Mouse (Mus musculus): ENCODE data around the gene Iars. TPM values are rescaled to one million over a fixed set of nuclear protein-coding genes. Genes with fewer than 3 reads are reported as not detected.

Gene Iars
- 10 to 100 TPM; 66.9 to 71.7 TPM for total RNA-seq (2021)
- long read RNA-seq, experiment 1, full-length matches to known transcripts: 33 of 47 reads
- long read RNA-seq, experiment 1, partial matches to known transcripts: 6 of 47 reads
- long read RNA-seq, experiment 1, other reads (novel, unspliced or antisense): 8 of 47 reads
- long read RNA-seq, experiment 2, full-length matches to known transcripts: 23 of 38 reads
- long read RNA-seq, experiment 2, partial matches to known transcripts: 7 of 38 reads
- long read RNA-seq, experiment 2, other reads (novel, unspliced or antisense): 8 of 38 reads

- no peak for TF ChIP-seq CTCF (IDR thresholded peaks at IDR 0.05)
Observed at GRCm38 (mm10) chr13:49681351-49682232, at the start of gene Iars. TSS of gene Iars (plus strand) at chr13:49682100.

DNA sequence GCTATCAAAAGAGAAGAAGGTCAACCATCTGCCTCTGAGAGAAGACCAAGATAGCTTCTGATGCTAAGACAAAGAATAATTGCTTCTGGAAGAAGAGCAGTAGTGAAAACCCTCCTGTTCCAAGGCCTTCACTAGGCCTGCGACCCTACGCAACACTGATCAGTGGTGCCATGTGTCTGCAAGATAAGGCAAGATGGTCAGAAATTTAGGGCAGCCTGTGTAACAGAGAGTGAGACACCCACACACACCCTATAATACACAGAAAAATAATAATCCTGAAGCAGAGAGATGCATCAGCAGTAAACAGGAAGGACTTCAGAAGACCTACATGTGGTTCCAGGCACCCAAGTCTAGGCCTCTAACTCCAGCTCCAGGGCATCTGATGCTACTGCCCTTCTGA is 41.9 kb upstream of the Iars start:
- no peak for DNase-seq (ENCODE audit: extremely low spot score in 1 of 2, low spot score in 2 of 2)
- no peak overlapping the region for H3K27ac ChIP-seq
- H3K4me3 ChIP-seq: no peak overlapping the region
- intact Hi-C loops (cut with DNase I): no loop called here
- no peak for TF ChIP-seq CTCF (IDR thresholded peaks at IDR 0.05)

More at GRCm38 (mm10) chr13:49681351-49682232, at the start of gene Iars:
- Histone ChIP-seq H3K4me3 (peak within 1 kb of the TSS; percentile 82), H3K27ac (peak within 1 kb of the TSS; percentile 81)
- DNase-seq (ENCODE audit: extremely low spot score in 1 of 2, low spot score in 2 of 2): peak; percentile 99 to 100
- intact Hi-C loops (cut with DNase I): no loop called here

GRCm38 (mm10) chr13:49642650-49643049 is 39.2 kb upstream of the Iars start:
- DNase-seq (ENCODE audit: extremely low spot score in 1 of 2, low spot score in 2 of 2): no peak
- H3K27ac ChIP-seq: no peak overlapping the region
- no peak overlapping the region for H3K4me3 ChIP-seq
- TF ChIP-seq CTCF (IDR thresholded peaks at IDR 0.05): no peak
- intact Hi-C loops (cut with DNase I): no loop called here

- no peak overlapping the region for H3K27ac ChIP-seq
- TF ChIP-seq CTCF (IDR thresholded peaks at IDR 0.05): no peak
- intact Hi-C loops (cut with DNase I): no loop called here
- DNase-seq (ENCODE audit: extremely low spot score in 1 of 2, low spot score in 2 of 2): no peak
- H3K4me3 ChIP-seq: no peak overlapping the region
Observed at GRCm38 (mm10) chr13:49643669-49644362, 38.1 kb upstream of the Iars start.

GRCm38 (mm10) chr13:49644731-49645529 is 37.0 kb upstream of the Iars start:
- H3K27ac ChIP-seq: no peak overlapping the region
- DNase-seq (ENCODE audit: extremely low spot score in 1 of 2, low spot score in 2 of 2): peak; percentile 11 to 23
- peak; percentile 76 for TF ChIP-seq CTCF (IDR thresholded peaks at IDR 0.05)
- H3K4me3 ChIP-seq: no peak overlapping the region
- intact Hi-C loops (cut with DNase I): loop anchor here (1.0 to 5.0 kb wide), 2 partner anchors 196 to 323 kb away; partner anchors contain the start of gene Fgd3

GRCm38 (mm10) chr13:49646019-49646418 is 35.9 kb upstream of the Iars start:
- Histone ChIP-seq H3K27ac (no peak overlapping the region), H3K4me3 (no peak overlapping the region)
- intact Hi-C loops (cut with DNase I): loop anchor here (5.0 kb wide), 1 partner anchor 324 kb away; the partner anchor contains the start of gene Fgd3
- no peak for DNase-seq (ENCODE audit: extremely low spot score in 1 of 2, low spot score in 2 of 2)
- TF ChIP-seq CTCF (IDR thresholded peaks at IDR 0.05): no peak

- no peak for DNase-seq (ENCODE audit: extremely low spot score in 1 of 2, low spot score in 2 of 2)
- intact Hi-C loops (cut with DNase I): loop anchor here (5.0 kb wide), 1 partner anchor 309 kb away; the partner anchor contains the start of gene Bicd2
- Histone ChIP-seq H3K4me3 (no peak overlapping the region), H3K27ac (no peak overlapping the region)
- TF ChIP-seq CTCF (IDR thresholded peaks at IDR 0.05): no peak
Observed at GRCm38 (mm10) chr13:49651136-49651535, 30.8 kb upstream of the Iars start.

- intact Hi-C loops (cut with DNase I): loop anchor here (5.0 kb wide), 1 partner anchor 310 kb away; the partner anchor contains the start of gene Bicd2
- no peak overlapping the region for H3K27ac ChIP-seq
- H3K4me3 ChIP-seq: peak overlapping the region; percentile 89
- no peak for DNase-seq (ENCODE audit: extremely low spot score in 1 of 2, low spot score in 2 of 2)
- no peak for TF ChIP-seq CTCF (IDR thresholded peaks at IDR 0.05)
Observed at GRCm38 (mm10) chr13:49651781-49652351, 30.0 kb upstream of the Iars start.

- peak; percentile 100 for DNase-seq (ENCODE audit: extremely low spot score in 1 of 2, low spot score in 2 of 2)
- Histone ChIP-seq H3K27ac (peak within 1 kb of the TSS; percentile 71), H3K4me3 (peak within 1 kb of the TSS; percentile 89)
- peak; percentile 1 for TF ChIP-seq CTCF (IDR thresholded peaks at IDR 0.05)
- intact Hi-C loops (cut with DNase I): loop anchor here (5.0 kb wide), 1 partner anchor 310 kb away; the partner anchor contains the start of gene Bicd2
Observed at GRCm38 (mm10) chr13:49652481-49653179, 29.3 kb upstream of the Iars start, which contains the start of the genes Cenpp and Nol8. TSS of gene Cenpp (minus strand) at chr13:49652785. TSS of gene Nol8 (plus strand) at chr13:49653078.

- TF ChIP-seq CTCF (IDR thresholded peaks at IDR 0.05): no peak
- intact Hi-C loops (cut with DNase I): loop anchor here (5.0 kb wide), 1 partner anchor 311 kb away; the partner anchor contains the start of gene Bicd2
- DNase-seq (ENCODE audit: extremely low spot score in 1 of 2, low spot score in 2 of 2): peak in 1 of 2 experiments; percentile 52
- peak overlapping the region; percentile 71 for H3K27ac ChIP-seq
- peak overlapping the region; percentile 89 for H3K4me3 ChIP-seq
Observed at GRCm38 (mm10) chr13:49653180-49653541, 28.7 kb upstream of the Iars start.
